Mouse (Mus musculus): ENCODE measurements around the gene Sncg.

DNA sequence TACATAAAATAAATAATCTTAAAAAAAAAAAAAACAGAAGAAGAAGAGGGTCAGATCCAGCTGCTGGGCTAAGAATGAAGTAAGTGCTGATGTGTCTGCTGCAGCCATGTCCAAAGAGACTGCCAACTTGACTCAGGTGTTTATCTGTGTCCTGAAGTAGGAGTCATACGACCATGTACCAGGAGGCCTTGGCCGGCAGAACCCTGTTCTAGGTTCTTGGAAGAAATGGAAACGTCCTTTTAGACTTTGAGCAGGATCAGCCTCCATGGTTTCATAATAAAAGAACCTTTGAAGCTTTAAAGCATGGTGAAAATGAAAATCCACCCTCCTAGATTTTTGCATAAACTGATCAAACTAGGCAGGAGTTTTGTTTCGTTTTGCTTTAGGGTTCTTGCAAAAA is 20.1 kb downstream of the Sncg start:
- TF ChIP-seq CTCF (IDR thresholded peaks at IDR 0.05; ENCODE audit: low read depth) (no peak), EP300 (IDR thresholded peaks at IDR 0.05; ENCODE audit: low read depth) (no peak)

Measured in heart, postnatal 0 days (tissue).